Mouse (Mus musculus) T-helper 2 cell (primary cell): ENCODE data around the gene Olfr60.

Experiments used
- in situ Hi-C: fragments of 300-600 bp; cut with MboI, MseI; formaldehyde crosslinking; loops from one replicate; pipeline ENCODE4 v1.15.1; 2025; ENCODE audit warnings: high pct_unique_total_duplicates

Gene Olfr60

GRCm38 (mm10) chr7:140361571-140361970, at the start of gene Olfr60:
Olfr60 (minus strand) TSS chr7:140361671.
- in situ Hi-C loops: loop anchor here (5.0 kb wide), 1 partner anchor 39 kb away; the partner anchor contains the start of gene Olfr525

GRCm38 (mm10) chr7:140402818-140403217, 41.3 kb upstream of the Olfr60 start, which contains the start of gene Olfr531:
Olfr531 (minus strand) TSS chr7:140402918.
- in situ Hi-C loops: loop anchor here (10.0 kb wide), 1 partner anchor 338 kb away; no protein-coding TSS in a partner anchor

GRCm38 (mm10) chr7:140376911-140377310, 15.4 kb upstream of the Olfr60 start:
- in situ Hi-C loops: loop anchor here (5.0 kb wide), 1 partner anchor 160 kb away; no protein-coding TSS in a partner anchor

- in situ Hi-C loops: loop anchor here (5.0 kb wide), 1 partner anchor 161 kb away; no protein-coding TSS in a partner anchor
Observed at GRCm38 (mm10) chr7:140376231-140376630, 14.8 kb upstream of the Olfr60 start, which contains the start of gene Olfr530. Olfr530 (minus strand) TSS chr7:140376331.

GRCm38 (mm10) chr7:140374300-140374699, 12.8 kb upstream of the Olfr60 start:
- in situ Hi-C loops: no loop called here

GRCm38 (mm10) chr7:140333717-140334116, 27.8 kb downstream of the Olfr60 start, which contains the start of gene Olfr527:
Olfr527 (plus strand) TSS chr7:140334017.
- in situ Hi-C loops: no loop called here

- in situ Hi-C loops: no loop called here
Observed at GRCm38 (mm10) chr7:140329766-140330304, 31.6 kb downstream of the Olfr60 start.

GRCm38 (mm10) chr7:140321135-140321534, 40.3 kb downstream of the Olfr60 start:
- in situ Hi-C loops: loop anchor here (5.0 kb wide), 1 partner anchor 41 kb away; the partner anchor contains the start of gene Olfr60

GRCm38 (mm10) chr7:140320558-140320957, 40.9 kb downstream of the Olfr60 start, which contains the start of gene Olfr525:
Olfr525 (plus strand) TSS chr7:140320858.
- in situ Hi-C loops: loop anchor here (5.0 kb wide), 1 partner anchor 42 kb away; the partner anchor contains the start of gene Olfr60

- in situ Hi-C loops: loop anchor here (5.0 kb wide), 1 partner anchor 42 kb away; the partner anchor contains the start of gene Olfr60
Observed at GRCm38 (mm10) chr7:140319861-140320385, 41.5 kb downstream of the Olfr60 start.

GRCm38 (mm10) chr7:140299416-140299815, 62.1 kb downstream of the Olfr60 start:
- in situ Hi-C loops: no loop called here

GRCm38 (mm10) chr7:140296876-140297275, 64.6 kb downstream of the Olfr60 start:
- in situ Hi-C loops: no loop called here

- in situ Hi-C loops: no loop called here
Observed at GRCm38 (mm10) chr7:140295746-140296145, 65.7 kb downstream of the Olfr60 start.
